25 mouse cellular contexts compared by ENCODE assay signal in genomic region chr2:40595991-40596390, GRCm38 (mm10).
"Had no signal": no experiment of that assay in that cellular context is flagged by ENCODE, and none has a peak within 500 bp of the region (broad histone marks: within the 10 kb centered on the region; RNA-seq: fewer than 3 reads in every experiment).

No protein-coding gene starts in this region.

- ATAC-seq: forebrain, embryonic 13.5 days; forebrain, embryonic 14.5 days; forebrain, embryonic 15.5 days; forebrain, embryonic 16.5 days; forebrain, postnatal 0 days had no signal

- H3K27me3 ChIP-seq: embryonic facial prominence, embryonic 12.5 days; embryonic facial prominence, embryonic 13.5 days; embryonic facial prominence, embryonic 15.5 days; forebrain, embryonic 12.5 days; forebrain, embryonic 13.5 days; forebrain, embryonic 15.5 days had no signal

- DNase-seq: cerebellum, adult 18-20 months; cerebellum, adult 2 months; cerebellum, adult 8-10 months; cerebellum, adult 9-10 months; embryo, embryonic 11 days; forebrain, postnatal 0 days; gastrocnemius, adult 2 months; gastrocnemius, postnatal 10 days; gastrocnemius, postnatal 14 days; gastrocnemius, postnatal 25 days; gastrocnemius, postnatal 36 days; heart, adult 11 months; heart, adult 18-20 months; heart, adult 2 months had no signal

- H3K4me1 ChIP-seq: embryonic facial prominence, embryonic 10.5 days; embryonic facial prominence, embryonic 12.5 days; embryonic facial prominence, embryonic 13.5 days; embryonic facial prominence, embryonic 15.5 days; forebrain, embryonic 10.5 days; forebrain, embryonic 12.5 days; forebrain, embryonic 13.5 days; forebrain, embryonic 15.5 days had no signal

- H3K9me3 ChIP-seq: embryonic facial prominence, embryonic 10.5 days; embryonic facial prominence, embryonic 12.5 days; embryonic facial prominence, embryonic 13.5 days; embryonic facial prominence, embryonic 15.5 days; forebrain, embryonic 10.5 days; forebrain, embryonic 12.5 days; forebrain, embryonic 13.5 days; forebrain, embryonic 15.5 days had no signal

- H3K27ac ChIP-seq: embryonic facial prominence, embryonic 10.5 days; embryonic facial prominence, embryonic 12.5 days; embryonic facial prominence, embryonic 13.5 days; embryonic facial prominence, embryonic 15.5 days; forebrain, embryonic 10.5 days; forebrain, embryonic 12.5 days; forebrain, embryonic 13.5 days; forebrain, embryonic 15.5 days; gastrocnemius, adult 2 months; heart, adult 2 months had no signal

- H3K4me2 ChIP-seq: embryonic facial prominence, embryonic 12.5 days; embryonic facial prominence, embryonic 13.5 days; embryonic facial prominence, embryonic 15.5 days; forebrain, embryonic 12.5 days; forebrain, embryonic 13.5 days; forebrain, embryonic 15.5 days had no signal

- H3K9ac ChIP-seq: embryonic facial prominence, embryonic 12.5 days; embryonic facial prominence, embryonic 13.5 days; embryonic facial prominence, embryonic 15.5 days; forebrain, embryonic 12.5 days; forebrain, embryonic 13.5 days; forebrain, embryonic 15.5 days; forebrain, postnatal 0 days had no signal

- H3K36me3 ChIP-seq: embryonic facial prominence, embryonic 10.5 days; embryonic facial prominence, embryonic 12.5 days; embryonic facial prominence, embryonic 13.5 days; embryonic facial prominence, embryonic 15.5 days; forebrain, embryonic 10.5 days; forebrain, embryonic 12.5 days; forebrain, embryonic 15.5 days had no signal

- H3K4me3 ChIP-seq: embryonic facial prominence, embryonic 10.5 days; embryonic facial prominence, embryonic 12.5 days; embryonic facial prominence, embryonic 13.5 days; embryonic facial prominence, embryonic 15.5 days; erythroblast, embryonic 14.5 days; forebrain, embryonic 10.5 days; forebrain, embryonic 12.5 days; forebrain, embryonic 13.5 days; forebrain, embryonic 15.5 days; gastrocnemius, adult 2 months; heart, adult 2 months had no signal
